In the genomic region with DNA sequence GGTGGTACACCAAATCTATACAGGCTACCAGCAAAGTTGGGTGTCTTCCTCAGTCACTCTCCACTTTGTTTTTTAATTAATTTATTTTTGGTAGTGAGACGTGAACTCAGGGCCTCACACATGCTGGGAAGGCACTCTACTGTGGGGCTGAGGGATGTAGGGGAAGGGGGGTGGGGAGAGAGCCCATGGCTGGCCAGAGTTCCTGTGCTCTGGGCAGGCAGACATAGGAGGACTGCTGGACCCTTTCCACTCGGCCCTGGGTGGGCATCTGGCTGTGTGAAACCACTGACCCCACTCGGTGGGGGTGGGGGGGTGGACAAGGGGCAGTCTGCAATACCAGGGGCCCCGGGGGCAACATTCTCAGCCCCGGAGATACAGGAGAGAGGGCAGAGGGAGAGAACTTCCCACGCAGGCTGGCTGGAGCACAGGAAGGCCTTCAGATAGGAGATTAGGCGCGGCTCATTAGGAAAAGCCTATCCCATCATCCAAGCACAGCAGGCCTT, we compare ENCODE assay signal across 20 mouse cellular contexts. TPM values are rescaled to one million over a fixed set of nuclear protein-coding genes. Genes with fewer than 3 reads are reported as not detected.
A peak's percentile ranks its signal among the peaks of the same experiment; 100 is the strongest.
DNase-seq lines count a peak whose midpoint lies in the region; ATAC-seq lines count a peak whose summit lies in the region.
"Had no signal": no experiment of that assay in that cellular context is flagged by ENCODE, and none has a peak within 500 bp of the region (broad histone marks: within the 10 kb centered on the region; RNA-seq: fewer than 3 reads in every experiment).

No protein-coding gene starts in this region.

- peaks cover 17% of the 10 kb centered on the region for H3K36me3 ChIP-seq in heart, embryonic 12.5 days
- H3K36me3 ChIP-seq in kidney, embryonic 15.5 days: peaks cover 8% of the 10 kb centered on the region
- H3K36me3 ChIP-seq in neural tube, embryonic 11.5 days (ENCODE audit: control insufficient read depth, insufficient read depth, low read length): no peaks in the 10 kb centered on the region
- no peaks in the 10 kb centered on the region for H3K36me3 ChIP-seq in neural tube, embryonic 15.5 days
- H3K36me3 ChIP-seq in liver, embryonic 12.5 days: 0 out of 2 replicates have a peak, but pooled peaks cover 8% of the 10 kb centered on the region
- H3K36me3 ChIP-seq: intestine, embryonic 15.5 days; midbrain, embryonic 13.5 days had no signal

- H3K4me2 ChIP-seq in heart, embryonic 12.5 days: no peak overlapping the region
- no peak overlapping the region for H3K4me2 ChIP-seq in kidney, embryonic 15.5 days
- no peak overlapping the region for H3K4me2 ChIP-seq in neural tube, embryonic 11.5 days (ENCODE audit: low read depth)
- no peak overlapping the region for H3K4me2 ChIP-seq in neural tube, embryonic 15.5 days
- no peak overlapping the region for H3K4me2 ChIP-seq in liver, embryonic 12.5 days
- H3K4me2 ChIP-seq: forebrain, embryonic 13.5 days; intestine, embryonic 15.5 days; limb, embryonic 15.5 days; midbrain, embryonic 13.5 days had no signal

- H3K27ac ChIP-seq in heart, embryonic 12.5 days (ENCODE audit: poor library complexity, severe bottlenecking): peak overlapping the region; percentile 53; the same call in 1 of the 2 replicates
- no peak overlapping the region for H3K27ac ChIP-seq in kidney, embryonic 15.5 days
- no peak overlapping the region for H3K27ac ChIP-seq in neural tube, embryonic 11.5 days (ENCODE audit: low read depth, low read length)
- H3K27ac ChIP-seq in neural tube, embryonic 15.5 days (replicated peaks): no peak overlapping the region
- peak overlapping the region; percentile 34; the same call in 1 of the 2 replicates for H3K27ac ChIP-seq in liver, embryonic 12.5 days
- H3K27ac ChIP-seq: embryonic facial prominence, embryonic 10.5 days; forebrain, embryonic 13.5 days; intestine, embryonic 15.5 days; layer of hippocampus, adult 2 months; limb, embryonic 15.5 days; midbrain, embryonic 13.5 days had no signal

- 0 out of 2 replicates have a peak, but pooled peaks have one; percentile 60 for ATAC-seq in heart, embryonic 12.5 days (ENCODE audit: insufficient number of reproducible peaks, low FRiP score)
- peak; percentile 11; the same call in 1 of the 2 replicates for ATAC-seq in kidney, embryonic 15.5 days (replicated peaks; ENCODE audit: low FRiP score)
- ATAC-seq in neural tube, embryonic 11.5 days (ENCODE audit: insufficient read depth, low FRiP score, low TSS enrichment): peak; percentile 48; the same call in 1 of the 2 replicates
- no peak for ATAC-seq in neural tube, embryonic 15.5 days (ENCODE audit: low FRiP score)
- no peak for ATAC-seq in liver, embryonic 12.5 days
- ATAC-seq: forebrain, embryonic 13.5 days; intestine, embryonic 15.5 days; midbrain, embryonic 13.5 days had no signal

- no peak for DNase-seq in heart, postnatal 14 days
- no peak for DNase-seq in kidney, postnatal 36 days
- peak; percentile 16 for DNase-seq in neural tube, embryonic 11.5 days (ENCODE audit: low spot score)
- DNase-seq: adrenal gland, adult 2 months; cerebellum, adult 2 months; cerebellum, postnatal 36 days; kidney, postnatal 10 days; lung, adult 2 months; lung, postnatal 4 days; thymus, postnatal 36 days had no signal

- no peaks in the 10 kb centered on the region for H3K9me3 ChIP-seq in heart, embryonic 12.5 days (replicated peaks)
- no peaks in the 10 kb centered on the region for H3K9me3 ChIP-seq in kidney, embryonic 15.5 days (replicated peaks)
- H3K9me3 ChIP-seq in neural tube, embryonic 11.5 days (ENCODE audit: control insufficient read depth, low read length): no peaks in the 10 kb centered on the region
- H3K9me3 ChIP-seq in neural tube, embryonic 15.5 days (replicated peaks): no peaks in the 10 kb centered on the region
- H3K9me3 ChIP-seq in liver, embryonic 12.5 days (replicated peaks): no peaks in the 10 kb centered on the region
- H3K9me3 ChIP-seq: embryonic facial prominence, embryonic 10.5 days; forebrain, embryonic 13.5 days; intestine, embryonic 15.5 days; limb, embryonic 15.5 days; midbrain, embryonic 13.5 days had no signal

- H3K27me3 ChIP-seq in heart, embryonic 12.5 days (replicated peaks): no peaks in the 10 kb centered on the region
- no peaks in the 10 kb centered on the region for H3K27me3 ChIP-seq in kidney, embryonic 15.5 days
- no peaks in the 10 kb centered on the region for H3K27me3 ChIP-seq in neural tube, embryonic 11.5 days (ENCODE audit: control insufficient read depth, insufficient read depth, low read length)
- no peaks in the 10 kb centered on the region for H3K27me3 ChIP-seq in neural tube, embryonic 15.5 days (replicated peaks)
- no peaks in the 10 kb centered on the region for H3K27me3 ChIP-seq in liver, embryonic 12.5 days (replicated peaks)
- H3K27me3 ChIP-seq: forebrain, embryonic 13.5 days; intestine, embryonic 15.5 days; limb, embryonic 15.5 days; midbrain, embryonic 13.5 days had no signal

- H3K4me3 ChIP-seq in heart, embryonic 12.5 days: no peak overlapping the region
- H3K4me3 ChIP-seq in kidney, embryonic 15.5 days (replicated peaks): no peak overlapping the region
- no peak overlapping the region for H3K4me3 ChIP-seq in neural tube, embryonic 11.5 days (ENCODE audit: low read depth, low read length)
- H3K4me3 ChIP-seq in neural tube, embryonic 15.5 days (replicated peaks): no peak overlapping the region
- no peak overlapping the region for H3K4me3 ChIP-seq in liver, embryonic 12.5 days
- H3K4me3 ChIP-seq: embryonic facial prominence, embryonic 10.5 days; forebrain, embryonic 13.5 days; intestine, embryonic 15.5 days; layer of hippocampus, adult 2 months; limb, embryonic 15.5 days; midbrain, embryonic 13.5 days had no signal

- intact Hi-C loops in heart, postnatal 14 days (cut with DNase I): no loop called here

- peaks cover 11% of the 10 kb centered on the region for H3K4me1 ChIP-seq in heart, embryonic 12.5 days (replicated peaks)
- H3K4me1 ChIP-seq in kidney, embryonic 15.5 days: 0 out of 2 replicates have a peak, but pooled peaks cover 3% of the 10 kb centered on the region
- no peaks in the 10 kb centered on the region for H3K4me1 ChIP-seq in neural tube, embryonic 11.5 days (ENCODE audit: control insufficient read depth, insufficient read depth, low read length)
- peaks cover 3% of the 10 kb centered on the region; the same call in 1 of the 2 replicates for H3K4me1 ChIP-seq in neural tube, embryonic 15.5 days
- peaks cover 9% of the 10 kb centered on the region for H3K4me1 ChIP-seq in liver, embryonic 12.5 days
- H3K4me1 ChIP-seq: forebrain, embryonic 13.5 days; intestine, embryonic 15.5 days; limb, embryonic 15.5 days; midbrain, embryonic 13.5 days had no signal

- H3K9ac ChIP-seq in heart, embryonic 12.5 days: no peak overlapping the region
- no peak overlapping the region for H3K9ac ChIP-seq in kidney, embryonic 15.5 days
- no peak overlapping the region for H3K9ac ChIP-seq in neural tube, embryonic 11.5 days (ENCODE audit: low read length)
- no peak overlapping the region for H3K9ac ChIP-seq in neural tube, embryonic 15.5 days (replicated peaks)
- H3K9ac ChIP-seq in liver, embryonic 12.5 days: no peak overlapping the region
- H3K9ac ChIP-seq: forebrain, embryonic 13.5 days; intestine, embryonic 15.5 days; limb, embryonic 15.5 days; midbrain, embryonic 13.5 days had no signal

- 32% methylated on average over 8 of the region's 8 CpGs for WGBS in heart, embryonic 12.5 days
- WGBS in kidney, embryonic 15.5 days: 28% methylated on average over 8 of the region's 8 CpGs
- 27% methylated on average over 8 of the region's 8 CpGs for WGBS in neural tube, embryonic 11.5 days
- WGBS in neural tube, embryonic 15.5 days: 18% methylated on average over 8 of the region's 8 CpGs
- WGBS in liver, embryonic 12.5 days (ENCODE audit: insufficient replicate concordance): 46% methylated on average over 8 of the region's 8 CpGs

RNA-seq across cellular contexts. Expression of a gene that starts 5.9 kb away (rescaled TPM):
- 102 and 103 TPM in 2 replicates for polyA plus RNA-seq in heart, embryonic 12.5 days (2016; fragmentation: Nextera tagmentation; extraction: Ambion mirVana)
- 10 to 100 TPM in 1 of 2 experiments, 1 to 10 TPM in 1; 5.8 to 11.7 TPM for total RNA-seq in heart, postnatal 14 days (2021)
- polyA plus RNA-seq in kidney, embryonic 15.5 days (2015; fragmentation: Nextera tagmentation; extraction: Ambion mirVana): 173 and 194 TPM in 2 replicates
- polyA plus RNA-seq in neural tube, embryonic 11.5 days (2014; fragmentation: Nextera tagmentation; extraction: Ambion mirVana): 193 and 204 TPM in 2 replicates
- 25.7 and 66.8 TPM in 2 replicates for polyA plus RNA-seq in neural tube, embryonic 15.5 days (2015; fragmentation: Nextera tagmentation; extraction: Ambion mirVana)
- polyA plus RNA-seq in liver, embryonic 12.5 days (2016; fragmentation: Nextera tagmentation; extraction: Ambion mirVana): 242 and 258 TPM in 2 replicates

RNA-seq across cellular contexts. Expression of a gene that starts 10.0 kb away (rescaled TPM):
- 20.0 and 20.1 TPM in 2 replicates for polyA plus RNA-seq in heart, embryonic 12.5 days (2016; fragmentation: Nextera tagmentation; extraction: Ambion mirVana)
- 10 to 100 TPM; 13.6 to 15.0 TPM for total RNA-seq in heart, postnatal 14 days (2021)
- polyA plus RNA-seq in kidney, embryonic 15.5 days (2015; fragmentation: Nextera tagmentation; extraction: Ambion mirVana): 37.9 and 40.1 TPM in 2 replicates
- polyA plus RNA-seq in neural tube, embryonic 11.5 days (2014; fragmentation: Nextera tagmentation; extraction: Ambion mirVana): 15.9 and 16.1 TPM in 2 replicates
- polyA plus RNA-seq in neural tube, embryonic 15.5 days (2015; fragmentation: Nextera tagmentation; extraction: Ambion mirVana): 13.5 and 14.2 TPM in 2 replicates
- polyA plus RNA-seq in liver, embryonic 12.5 days (2016; fragmentation: Nextera tagmentation; extraction: Ambion mirVana): 86.0 and 93.2 TPM in 2 replicates

Comparison
In these comparisons a context has a peak if more than half of its experiments do, and no peak if none do; other contexts are left out.
1. ATAC-seq: peak in heart, embryonic 12.5 days (single experiment), kidney, embryonic 15.5 days (single experiment) and neural tube, embryonic 11.5 days (single experiment); none in neural tube, embryonic 15.5 days (single experiment) and liver, embryonic 12.5 days (single experiment).
2. H3K27ac ChIP-seq: peak in heart, embryonic 12.5 days (single experiment) and liver, embryonic 12.5 days (single experiment); none in kidney, embryonic 15.5 days (single experiment), neural tube, embryonic 11.5 days (single experiment) and neural tube, embryonic 15.5 days (single experiment).